Mouse (Mus musculus) limb, embryonic 15.5 days (tissue): ENCODE results near the gene Ildr2. TPM values are rescaled to one million over a fixed set of nuclear protein-coding genes. Genes with fewer than 3 reads are reported as not detected.
A peak's percentile ranks its signal among the peaks of the same experiment; 100 is the strongest.

ENCODE experiments used
- ATAC-seq: fragments of 200-750 bp; cut with Nextera tagmentation; 2 replicates; pipeline ENCODE4 v1.8.0; 2017; ENCODE audit warnings: low read depth, moderate TSS enrichment; ENCODE audit not compliant: insufficient number of reproducible peaks, low FRiP score, low TSS enrichment
- H3K27ac ChIP-seq: fragments of 300-500 bp; sonication (generic); 2 replicates; pipeline ENCODE4 v1.5.1; 2015; ENCODE audit warnings: moderate library complexity, mild to moderate bottlenecking, inconsistent platforms
- H3K27me3 ChIP-seq: fragments of 300-500 bp; sonication (generic); 2 replicates; pipeline ENCODE4 v1.6.1; 2015; ENCODE audit warnings: inconsistent platforms
- H3K36me3 ChIP-seq: fragments of 300-500 bp; sonication (generic); 2 replicates; pipeline ENCODE4 v1.6.1; 2015; ENCODE audit warnings: inconsistent platforms
- H3K4me1 ChIP-seq: fragments of 300-500 bp; sonication (generic); 2 replicates; pipeline ENCODE4 v1.6.1; 2015; ENCODE audit warnings: inconsistent platforms
- H3K4me2 ChIP-seq: fragments of 300-500 bp; sonication (generic); 2 replicates; pipeline ENCODE4 v1.6.1; 2015; ENCODE audit warnings: mild to moderate bottlenecking, inconsistent platforms
- H3K4me3 ChIP-seq: fragments of 300-500 bp; sonication (generic); 2 replicates; pipeline ENCODE4 v1.5.1; 2015; ENCODE audit warnings: mild to moderate bottlenecking, inconsistent platforms
- H3K9ac ChIP-seq: fragments of 300-500 bp; sonication (generic); 2 replicates; pipeline ENCODE4 v1.6.1; 2015; ENCODE audit warnings: inconsistent platforms
- H3K9me3 ChIP-seq: fragments of 300-500 bp; sonication (generic); 2 replicates; pipeline ENCODE4 v1.6.1; 2016; ENCODE audit warnings: inconsistent platforms
- WGBS: fragments of 180-500 bp; shearing (Covaris S2); methylation state at CpG from one replicate; pipeline ENCODE4 v1.1.7; 2015; 5-methylcytosine and 5-hydroxymethylcytosine counted together
- polyA plus RNA-seq: library from polyadenylated mRNA; unstranded; fragments of >200 nt; fragmentation: Nextera tagmentation; extraction: Ambion mirVana; gene quantifications from 2 replicates; pipeline ENCODE4 v1.2.1, GENCODE M21; 2015

The Ildr2 gene
- polyA plus RNA-seq, 1 experiment from 2014 or later: 0.24 TPM

DNA sequence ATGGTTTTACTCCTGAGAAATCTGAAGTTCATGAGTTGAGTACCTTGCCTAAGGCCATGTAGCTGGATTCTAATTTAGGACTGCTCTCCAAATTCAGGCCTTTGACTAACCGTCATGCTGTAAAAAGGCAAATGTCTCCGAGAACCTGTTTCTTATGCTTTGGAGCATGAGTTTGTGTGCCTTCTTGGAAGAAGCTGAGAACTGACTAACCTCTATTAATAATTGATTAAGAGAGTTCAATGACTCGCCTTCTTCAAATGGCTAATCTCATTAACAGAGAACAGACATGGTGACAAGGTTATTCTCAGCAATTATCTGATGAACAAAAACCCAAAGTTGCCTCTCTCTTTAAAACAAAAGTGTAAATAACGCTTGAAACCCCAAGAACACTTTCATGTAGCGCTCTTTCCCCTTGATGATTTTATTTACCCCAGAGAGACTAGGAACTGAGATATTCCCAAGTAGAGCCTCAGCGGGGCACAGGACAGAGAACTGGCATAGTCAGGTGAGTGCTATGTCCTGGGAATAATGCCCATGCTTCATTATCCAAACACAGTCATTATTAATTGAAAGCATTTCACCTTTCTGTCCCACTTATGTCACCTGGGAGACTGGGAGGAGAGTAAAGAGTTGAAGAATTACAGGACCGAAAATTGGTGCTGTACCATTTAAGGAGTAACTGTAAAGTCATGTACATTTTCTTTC is 12.2 kb downstream of the Ildr2 start:
- no peaks in the 10 kb centered on the region for H3K27me3 ChIP-seq
- no peaks in the 10 kb centered on the region for H3K4me1 ChIP-seq
- WGBS: 81% methylated on average over 7 of the region's 7 CpGs
- H3K4me2 ChIP-seq: no peak overlapping the region
- no peaks in the 10 kb centered on the region for H3K9me3 ChIP-seq
- no peak for ATAC-seq
- no peak overlapping the region for H3K4me3 ChIP-seq
- H3K9ac ChIP-seq: no peak overlapping the region
- H3K36me3 ChIP-seq: no peaks in the 10 kb centered on the region
- H3K27ac ChIP-seq: no peak overlapping the region

DNA sequence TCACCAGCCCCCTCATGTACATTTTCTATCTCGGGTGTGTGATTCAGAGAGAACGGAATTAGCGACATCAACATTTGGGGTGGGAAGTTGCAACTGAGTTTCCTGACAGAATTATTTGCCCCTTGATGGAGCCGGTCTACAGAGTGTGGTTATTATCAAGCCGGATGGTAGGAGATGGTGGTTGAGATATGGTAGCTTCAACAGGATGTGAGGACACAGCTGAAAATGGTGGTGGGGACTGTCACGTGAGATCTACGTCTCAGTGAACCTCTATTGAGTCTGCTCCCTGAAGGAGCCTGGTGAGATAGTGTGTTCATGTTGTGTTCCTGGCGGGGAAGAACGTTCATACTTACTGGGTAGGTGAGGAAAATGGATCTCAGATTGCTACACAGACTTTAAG is 13.0 kb downstream of the Ildr2 start:
- no peaks in the 10 kb centered on the region for H3K27me3 ChIP-seq
- no peak overlapping the region for H3K27ac ChIP-seq
- H3K4me3 ChIP-seq: no peak overlapping the region
- H3K9me3 ChIP-seq: no peaks in the 10 kb centered on the region
- no peak for ATAC-seq
- no peaks in the 10 kb centered on the region for H3K36me3 ChIP-seq
- 93% methylated on average over 9 of the region's 9 CpGs for WGBS
- no peak overlapping the region for H3K4me2 ChIP-seq
- no peaks in the 10 kb centered on the region for H3K4me1 ChIP-seq
- H3K9ac ChIP-seq: no peak overlapping the region

DNA sequence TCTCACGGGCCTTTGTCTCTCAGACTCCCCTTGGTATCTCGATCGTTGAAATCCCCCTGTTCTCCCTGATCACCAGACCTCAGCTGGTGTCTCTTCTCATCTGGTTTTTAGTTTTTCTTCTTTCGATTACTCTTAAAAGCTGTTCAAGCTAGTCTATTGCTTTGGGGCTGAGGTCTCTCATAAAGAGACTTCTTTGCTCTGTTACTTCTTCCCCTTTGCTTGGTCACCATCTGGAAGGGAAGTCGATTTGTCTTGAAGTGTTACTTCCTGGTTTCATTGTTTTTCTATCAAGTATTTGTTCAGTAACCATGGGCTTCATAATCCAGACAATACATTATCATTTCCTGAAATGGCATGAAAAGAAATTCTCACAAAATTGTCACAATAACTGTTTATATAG is 14.3 kb downstream of the Ildr2 start:
- Histone ChIP-seq H3K27me3 (no peaks in the 10 kb centered on the region), H3K9me3 (no peaks in the 10 kb centered on the region), H3K4me2 (no peak overlapping the region), H3K36me3 (no peaks in the 10 kb centered on the region), H3K9ac (no peak overlapping the region), H3K4me3 (no peak overlapping the region), H3K27ac (no peak overlapping the region), H3K4me1 (no peaks in the 10 kb centered on the region)
- WGBS: 88% methylated on average over 5 of the region's 5 CpGs
- ATAC-seq: no peak

DNA sequence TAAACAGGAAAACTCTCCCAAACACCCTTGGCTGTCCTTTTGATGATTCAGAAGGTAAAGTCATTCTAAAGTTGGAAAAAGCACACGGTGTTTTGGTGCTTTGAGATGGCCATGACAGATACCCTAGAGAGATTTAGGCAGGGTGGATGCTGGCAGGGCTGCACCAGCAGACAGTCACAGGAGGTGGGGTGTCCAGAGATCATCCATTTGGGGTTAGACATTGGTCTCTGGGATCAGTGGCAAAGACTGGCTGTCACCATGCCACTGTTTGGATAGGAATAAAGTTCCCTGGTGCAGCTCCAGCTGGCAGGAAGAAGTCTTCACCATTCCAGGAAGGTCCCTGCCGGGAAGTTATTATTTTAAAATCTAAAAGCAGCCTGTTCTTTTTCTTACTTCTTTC is 24.8 kb downstream of the Ildr2 start:
- Histone ChIP-seq H3K9ac (no peak overlapping the region), H3K36me3 (no peaks in the 10 kb centered on the region), H3K4me2 (no peak overlapping the region), H3K4me3 (no peak overlapping the region), H3K9me3 (no peaks in the 10 kb centered on the region), H3K27me3 (no peaks in the 10 kb centered on the region), H3K27ac (no peak overlapping the region), H3K4me1 (peaks cover 31% of the 10 kb centered on the region)
- ATAC-seq: no peak
- 33% methylated on average over 2 of the region's 2 CpGs for WGBS

DNA sequence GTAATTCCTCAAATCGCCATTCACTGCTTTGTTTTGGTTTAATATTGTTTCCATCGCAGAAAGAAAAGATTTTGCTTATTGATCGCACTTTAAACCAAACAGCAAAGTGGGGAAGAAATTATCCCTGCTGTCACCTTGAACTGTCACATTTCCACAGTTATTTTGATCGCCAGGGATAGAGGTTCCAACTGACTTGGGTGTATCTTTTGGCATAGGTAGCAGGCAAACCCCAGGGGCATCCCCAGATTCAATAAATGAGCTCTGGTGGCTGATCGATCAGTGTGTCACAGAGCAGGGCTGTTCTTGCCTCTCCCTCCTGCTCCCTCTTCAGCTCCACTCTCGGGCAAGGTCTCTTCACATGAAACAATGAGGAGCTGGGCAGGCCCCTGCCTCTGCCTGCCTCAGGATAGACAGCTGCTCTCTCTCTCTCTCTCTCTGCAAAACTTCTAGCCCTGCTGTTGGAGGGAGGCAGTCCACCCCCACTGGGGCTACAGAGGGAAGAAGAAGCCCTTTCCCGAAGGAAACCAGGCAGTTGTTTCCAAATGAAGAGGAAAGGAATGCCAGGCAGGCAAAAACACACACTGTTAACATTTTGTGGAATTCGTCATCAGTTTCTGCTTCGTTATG is 25.8 kb downstream of the Ildr2 start:
- no peak overlapping the region for H3K27ac ChIP-seq
- no peaks in the 10 kb centered on the region for H3K9me3 ChIP-seq
- no peaks in the 10 kb centered on the region for H3K27me3 ChIP-seq
- no peak overlapping the region for H3K4me2 ChIP-seq
- H3K9ac ChIP-seq: no peak overlapping the region
- 39% methylated on average over 9 of the region's 9 CpGs for WGBS
- ATAC-seq: no peak
- H3K4me3 ChIP-seq: no peak overlapping the region
- peaks cover 31% of the 10 kb centered on the region for H3K4me1 ChIP-seq
- H3K36me3 ChIP-seq: no peaks in the 10 kb centered on the region

DNA sequence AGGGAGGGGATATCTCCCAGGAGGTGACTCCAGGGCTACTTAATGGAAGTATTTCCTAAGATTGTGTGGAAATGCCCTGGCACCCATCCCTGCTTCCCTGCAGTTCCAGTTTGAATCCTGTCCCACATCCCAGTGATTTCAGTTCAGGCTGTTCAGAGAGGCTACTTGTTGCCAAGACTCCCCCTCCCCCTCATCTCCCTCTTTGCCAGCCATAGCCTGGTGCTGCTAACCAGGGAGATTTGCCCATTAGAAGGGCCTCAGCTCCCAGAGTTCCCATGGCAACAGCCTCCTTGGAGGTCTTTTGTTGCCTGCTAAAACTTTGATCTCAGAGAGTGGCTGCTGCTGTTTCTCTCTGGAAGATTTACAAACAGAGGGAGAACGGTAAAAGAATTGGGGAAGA is 26.6 kb downstream of the Ildr2 start:
- Histone ChIP-seq H3K27ac (no peak overlapping the region), H3K4me2 (no peak overlapping the region), H3K9me3 (no peaks in the 10 kb centered on the region), H3K4me1 (peaks cover 31% of the 10 kb centered on the region), H3K27me3 (no peaks in the 10 kb centered on the region), H3K4me3 (no peak overlapping the region), H3K36me3 (no peaks in the 10 kb centered on the region), H3K9ac (no peak overlapping the region)
- no peak for ATAC-seq
- WGBS: 4% methylated on average over 1 of the region's 1 CpGs

DNA sequence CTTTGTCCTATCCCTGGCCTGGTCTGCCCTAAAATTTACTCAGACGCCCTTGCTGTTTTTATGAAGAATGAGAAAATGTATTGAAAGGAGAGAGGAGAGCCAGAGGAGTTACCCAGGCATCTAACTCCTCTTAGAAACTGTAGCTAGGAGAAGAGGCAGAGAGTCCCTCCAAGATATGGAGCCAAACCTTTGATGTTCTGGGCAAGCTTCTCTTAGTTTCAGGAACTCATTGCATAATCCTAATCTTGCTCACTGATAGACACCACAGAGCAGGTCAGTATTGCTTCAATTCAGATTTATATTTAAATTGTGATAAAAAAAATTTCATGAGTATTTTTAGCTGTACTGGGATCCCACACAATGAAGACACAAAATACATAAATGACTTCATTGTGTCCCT is 27.3 kb downstream of the Ildr2 start:
- H3K4me1 ChIP-seq: peaks cover 31% of the 10 kb centered on the region
- H3K4me2 ChIP-seq: no peak overlapping the region
- no peak overlapping the region for H3K27ac ChIP-seq

DNA sequence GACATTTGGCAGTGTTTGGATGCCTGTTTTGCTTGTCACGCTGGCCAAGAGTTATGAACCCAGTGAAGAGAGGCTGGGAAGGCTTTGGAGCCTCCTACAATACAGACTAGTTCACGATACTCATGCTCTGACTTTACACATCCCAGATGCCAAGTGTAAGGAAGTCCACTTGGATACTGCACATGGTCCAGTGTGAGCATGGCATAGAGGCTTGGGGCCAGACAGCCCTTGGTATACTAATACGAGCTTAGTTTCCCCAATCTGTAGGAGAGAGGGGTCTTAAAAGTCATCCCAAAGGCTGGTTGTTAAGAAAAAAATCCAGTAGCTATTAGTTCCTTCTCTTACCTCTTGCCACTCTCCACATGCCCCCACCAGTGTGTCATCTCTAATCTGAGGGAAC is 27.9 kb downstream of the Ildr2 start:
- ATAC-seq: no peak
- Histone ChIP-seq H3K9ac (no peak overlapping the region), H3K9me3 (no peaks in the 10 kb centered on the region), H3K4me2 (no peak overlapping the region), H3K27me3 (no peaks in the 10 kb centered on the region), H3K4me3 (no peak overlapping the region), H3K4me1 (peaks cover 31% of the 10 kb centered on the region), H3K27ac (no peak overlapping the region), H3K36me3 (no peaks in the 10 kb centered on the region)
- WGBS: 57% methylated on average over 3 of the region's 3 CpGs

More for the DNA sequence above, 27.3 kb downstream of the Ildr2 start:
- Histone ChIP-seq H3K4me3 (no peak overlapping the region), H3K27me3 (no peaks in the 10 kb centered on the region), H3K9me3 (no peaks in the 10 kb centered on the region), H3K9ac (no peak overlapping the region), H3K36me3 (no peaks in the 10 kb centered on the region)
- no peak for ATAC-seq
- WGBS: 39% methylated on average over 1 of the region's 1 CpGs

DNA sequence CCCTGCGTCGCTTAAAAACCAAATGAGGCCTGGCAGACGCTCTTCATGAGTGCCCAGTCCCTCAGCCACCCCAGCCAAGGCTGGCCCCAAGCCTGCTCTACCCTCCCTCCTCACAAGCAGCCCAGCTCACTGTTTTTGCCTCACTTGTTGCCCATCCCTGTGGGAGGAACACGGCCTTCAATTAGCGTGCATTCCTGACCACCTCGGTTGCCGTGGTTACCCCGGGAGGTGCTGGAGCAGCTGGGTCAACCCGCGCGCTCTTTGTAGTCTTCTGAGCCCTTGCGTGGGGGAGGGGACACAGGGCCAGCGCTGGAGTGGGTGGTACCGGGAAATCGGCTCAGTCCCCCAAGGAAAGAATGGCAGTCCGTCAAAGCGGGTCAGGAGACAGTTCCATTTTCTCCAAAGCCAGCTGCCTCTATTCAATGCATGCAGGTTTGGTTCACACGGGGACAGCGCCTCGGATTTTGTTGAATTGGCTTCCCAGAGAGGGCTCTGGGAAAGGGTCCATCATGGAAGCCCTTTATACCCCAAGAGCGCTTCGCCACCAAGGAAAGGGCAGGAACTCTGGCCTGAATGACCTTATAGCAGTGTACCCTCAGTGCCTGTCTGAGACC is 28.8 kb downstream of the Ildr2 start:
- Histone ChIP-seq H3K9me3 (no peaks in the 10 kb centered on the region), H3K27me3 (no peaks in the 10 kb centered on the region), H3K9ac (no peak overlapping the region), H3K4me2 (peak overlapping the region; percentile 27), H3K27ac (no peak overlapping the region), H3K4me1 (peaks cover 31% of the 10 kb centered on the region), H3K36me3 (no peaks in the 10 kb centered on the region), H3K4me3 (0 out of 2 replicates have a peak overlapping the region, but pooled peaks have one; percentile 3)
- peak; percentile 48; the same call in 1 of the 2 replicates for ATAC-seq
- 9% methylated on average over 22 of the region's 22 CpGs for WGBS

DNA sequence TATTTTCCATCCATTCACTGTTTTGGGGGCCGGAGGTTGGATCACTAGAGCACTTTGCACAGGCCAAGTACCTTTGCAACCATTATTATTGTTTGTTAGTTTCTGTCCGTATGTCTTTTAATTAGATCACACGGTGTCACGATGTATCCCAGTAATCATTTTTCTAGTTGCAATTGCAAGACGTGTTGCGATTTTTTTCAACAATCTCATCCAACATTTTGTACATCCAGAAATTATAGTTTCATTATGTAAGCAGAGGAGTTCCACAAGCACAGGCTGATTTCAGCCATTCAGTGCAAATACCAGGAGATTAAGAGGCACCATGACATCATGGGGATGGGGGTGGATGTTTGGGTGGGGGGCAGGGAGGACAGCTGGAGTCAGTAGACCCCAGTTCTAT is 29.5 kb downstream of the Ildr2 start:
- Histone ChIP-seq H3K9ac (no peak overlapping the region), H3K36me3 (no peaks in the 10 kb centered on the region), H3K4me1 (peaks cover 31% of the 10 kb centered on the region), H3K4me2 (no peak overlapping the region), H3K27me3 (no peaks in the 10 kb centered on the region), H3K27ac (no peak overlapping the region), H3K9me3 (no peaks in the 10 kb centered on the region), H3K4me3 (no peak overlapping the region)
- ATAC-seq: no peak
- WGBS: 95% methylated on average over 6 of the region's 6 CpGs

DNA sequence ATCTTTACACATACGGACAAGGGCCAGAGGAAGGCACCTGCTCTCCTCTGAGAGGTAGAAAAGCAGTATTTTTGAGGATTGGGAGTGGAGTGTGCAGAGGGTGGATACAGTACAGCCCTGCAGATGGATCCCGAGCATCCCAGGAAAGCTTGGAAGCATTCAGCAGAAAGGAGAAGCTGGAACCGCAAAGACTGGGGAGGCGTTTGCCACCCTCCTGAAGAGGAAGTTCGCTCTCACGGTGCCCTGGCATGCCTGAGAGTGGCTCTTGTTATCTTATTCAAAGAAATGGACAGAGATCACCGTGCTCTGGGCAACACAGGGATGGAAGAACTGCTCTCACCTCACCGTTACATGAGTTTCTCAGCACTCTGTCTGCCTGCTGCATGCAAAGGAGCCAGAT is 30.5 kb downstream of the Ildr2 start:
- no peak overlapping the region for H3K4me2 ChIP-seq
- no peak overlapping the region for H3K9ac ChIP-seq
- H3K36me3 ChIP-seq: no peaks in the 10 kb centered on the region
- no peak overlapping the region for H3K4me3 ChIP-seq
- H3K9me3 ChIP-seq: no peaks in the 10 kb centered on the region
- H3K27me3 ChIP-seq: no peaks in the 10 kb centered on the region
- WGBS: 78% methylated on average over 8 of the region's 8 CpGs
- no peak overlapping the region for H3K27ac ChIP-seq
- ATAC-seq: no peak
- peaks cover 26% of the 10 kb centered on the region for H3K4me1 ChIP-seq

DNA sequence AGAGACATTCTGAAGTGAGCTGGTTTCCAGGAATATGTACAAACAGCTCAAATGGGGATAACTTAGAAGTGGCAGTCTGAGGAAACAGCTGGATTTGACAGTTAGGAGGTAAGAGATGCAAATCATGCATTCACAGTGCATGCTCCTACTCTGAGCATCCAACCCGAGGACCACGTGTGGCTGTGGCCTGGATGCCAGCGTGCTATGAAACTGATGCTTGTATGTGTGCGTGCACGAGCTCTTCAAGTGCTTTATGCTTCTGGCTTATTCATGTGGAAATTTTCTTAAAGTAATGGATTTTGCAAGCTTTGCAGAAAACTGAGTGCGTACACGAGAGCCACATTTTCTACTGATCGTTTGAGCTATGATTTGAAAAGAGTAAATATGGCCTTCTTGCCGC is 32.3 kb downstream of the Ildr2 start:
- no peak overlapping the region for H3K4me2 ChIP-seq
- 73% methylated on average over 9 of the region's 9 CpGs for WGBS

More for the DNA sequence above, 32.3 kb downstream of the Ildr2 start:
- H3K27ac ChIP-seq: no peak overlapping the region
- no peak overlapping the region for H3K4me3 ChIP-seq
- no peak for ATAC-seq
- no peaks in the 10 kb centered on the region for H3K9me3 ChIP-seq
- no peaks in the 10 kb centered on the region for H3K36me3 ChIP-seq
- H3K27me3 ChIP-seq: no peaks in the 10 kb centered on the region
- no peak overlapping the region for H3K9ac ChIP-seq
- peaks cover 9% of the 10 kb centered on the region for H3K4me1 ChIP-seq
